In genomic region chr4:140989447-140989846, GRCm38 (mm10) we compare ENCODE assay signal across 16 mouse cellular contexts. TPM values are rescaled to one million over a fixed set of nuclear protein-coding genes. Genes with fewer than 3 reads are reported as not detected.
DNase-seq lines count a peak whose midpoint lies in the region; ATAC-seq lines count a peak whose summit lies in the region.
"Had no signal": no experiment of that assay in that cellular context is flagged by ENCODE, and none has a peak within 500 bp of the region (broad histone marks: within the 10 kb centered on the region; RNA-seq: fewer than 3 reads in every experiment).

No protein-coding gene starts in this region.

- H3K9me3 ChIP-seq in forebrain, embryonic 13.5 days (replicated peaks), result no peaks in the 10 kb centered on the region
- no peaks in the 10 kb centered on the region for H3K9me3 ChIP-seq in forebrain, embryonic 14.5 days (replicated peaks; ENCODE audit: control insufficient read depth, low read length)
- H3K9me3 ChIP-seq in liver, embryonic 11.5 days (ENCODE audit: control insufficient read depth, low read length), result no peaks in the 10 kb centered on the region
- H3K9me3 ChIP-seq in liver, embryonic 12.5 days (replicated peaks), result no peaks in the 10 kb centered on the region
- H3K9me3 ChIP-seq: heart, embryonic 15.5 days; midbrain, embryonic 13.5 days had no signal

- peaks cover 30% of the 10 kb centered on the region for H3K4me1 ChIP-seq in forebrain, embryonic 13.5 days
- H3K4me1 ChIP-seq in forebrain, embryonic 14.5 days (ENCODE audit: control insufficient read depth, insufficient read depth, low read length), result peaks cover 11% of the 10 kb centered on the region
- H3K4me1 ChIP-seq in liver, embryonic 11.5 days (replicated peaks; ENCODE audit: control insufficient read depth, insufficient read depth, low read length), result peaks cover 24% of the 10 kb centered on the region
- peaks cover 37% of the 10 kb centered on the region for H3K4me1 ChIP-seq in liver, embryonic 12.5 days

- H3K4me2 ChIP-seq in forebrain, embryonic 13.5 days, result no peak overlapping the region
- H3K4me2 ChIP-seq in forebrain, embryonic 14.5 days (ENCODE audit: low read length), result no peak overlapping the region
- H3K4me2 ChIP-seq in liver, embryonic 11.5 days, result peak overlapping the region; percentile 97
- no peak overlapping the region for H3K4me2 ChIP-seq in liver, embryonic 12.5 days
- H3K4me2 ChIP-seq: heart, embryonic 15.5 days had no signal

- H3K27ac ChIP-seq in forebrain, embryonic 13.5 days, result no peak overlapping the region
- no peak overlapping the region for H3K27ac ChIP-seq in forebrain, embryonic 14.5 days (ENCODE audit: low read depth, low read length)
- H3K27ac ChIP-seq in liver, embryonic 11.5 days (ENCODE audit: low read depth, low read length), result no peak overlapping the region
- no peak overlapping the region for H3K27ac ChIP-seq in liver, embryonic 12.5 days
- H3K27ac ChIP-seq: heart, embryonic 15.5 days; layer of hippocampus, adult 2 months; midbrain, embryonic 13.5 days; stomach, postnatal 0 days had no signal

- ATAC-seq in forebrain, embryonic 13.5 days, result no peak
- ATAC-seq in forebrain, embryonic 14.5 days, result no peak
- ATAC-seq in liver, embryonic 11.5 days (replicated peaks; ENCODE audit: low FRiP score), result no peak
- no peak for ATAC-seq in liver, embryonic 12.5 days
- ATAC-seq: forebrain, postnatal 0 days; intestine, postnatal 0 days; midbrain, embryonic 13.5 days had no signal

- peaks cover 40% of the 10 kb centered on the region for H3K36me3 ChIP-seq in forebrain, embryonic 13.5 days (ENCODE audit: poor library complexity, severe bottlenecking)
- H3K36me3 ChIP-seq in forebrain, embryonic 14.5 days (ENCODE audit: control insufficient read depth, insufficient read depth, low read length), result peaks cover 31% of the 10 kb centered on the region
- H3K36me3 ChIP-seq in liver, embryonic 11.5 days (ENCODE audit: control insufficient read depth, insufficient read depth, low read length), result no peaks in the 10 kb centered on the region
- peaks cover 26% of the 10 kb centered on the region for H3K36me3 ChIP-seq in liver, embryonic 12.5 days

- WGBS in forebrain, embryonic 13.5 days, result 92% methylated on average over 14 of the region's 14 CpGs
- 97% methylated on average over 14 of the region's 14 CpGs for WGBS in forebrain, embryonic 14.5 days
- WGBS in liver, embryonic 11.5 days, result 81% methylated on average over 14 of the region's 14 CpGs
- WGBS in liver, embryonic 12.5 days (ENCODE audit: insufficient replicate concordance), result 80% methylated on average over 14 of the region's 14 CpGs

- H3K9ac ChIP-seq in forebrain, embryonic 13.5 days, result 0 out of 2 replicates have a peak overlapping the region, but pooled peaks have one; percentile 8
- H3K9ac ChIP-seq in forebrain, embryonic 14.5 days (ENCODE audit: low read length), result no peak overlapping the region
- no peak overlapping the region for H3K9ac ChIP-seq in liver, embryonic 11.5 days (ENCODE audit: low read depth, low read length)
- no peak overlapping the region for H3K9ac ChIP-seq in liver, embryonic 12.5 days
- H3K9ac ChIP-seq: heart, embryonic 15.5 days had no signal

- H3K27me3 ChIP-seq in forebrain, embryonic 13.5 days, result no peaks in the 10 kb centered on the region
- no peaks in the 10 kb centered on the region for H3K27me3 ChIP-seq in forebrain, embryonic 14.5 days (replicated peaks; ENCODE audit: control insufficient read depth, insufficient read depth, low read length)
- H3K27me3 ChIP-seq in liver, embryonic 11.5 days (replicated peaks; ENCODE audit: control insufficient read depth, insufficient read depth, low read length), result no peaks in the 10 kb centered on the region
- H3K27me3 ChIP-seq in liver, embryonic 12.5 days (replicated peaks), result no peaks in the 10 kb centered on the region; the same call in 1 of the 2 replicates
- H3K27me3 ChIP-seq: heart, embryonic 15.5 days; midbrain, embryonic 13.5 days had no signal

- H3K4me3 ChIP-seq in forebrain, embryonic 13.5 days, result no peak overlapping the region
- H3K4me3 ChIP-seq in forebrain, embryonic 14.5 days (ENCODE audit: low read depth, low read length), result no peak overlapping the region
- 0 out of 2 replicates have a peak overlapping the region, but pooled peaks have one; percentile 2 for H3K4me3 ChIP-seq in liver, embryonic 11.5 days (ENCODE audit: low read depth, low read length)
- H3K4me3 ChIP-seq in liver, embryonic 12.5 days, result no peak overlapping the region
- H3K4me3 ChIP-seq: heart, embryonic 15.5 days; layer of hippocampus, adult 2 months had no signal

- no peak for DNase-seq in forebrain, embryonic 14.5 days (ENCODE audit: low spot score)
- no peak for DNase-seq in liver, embryonic 11.5 days (ENCODE audit: low spot score)
- DNase-seq in B cell, adult 2 months, result peak; percentile 71 to 77
- DNase-seq in induced T-regulatory cell, adult 2 months (ENCODE audit: low read depth), result peak; percentile 70
- DNase-seq in adrenal gland, postnatal 36 days, result no peak
- DNase-seq in urinary bladder, postnatal 36 days (ENCODE audit: low spot score in 2 of 2), result no peak
- DNase-seq: cerebellum, postnatal 25 days; forebrain, postnatal 0 days; gastrocnemius, postnatal 14 days had no signal

RNA-seq across cellular contexts. Expression of gene Atp13a2, which starts 2.8 kb away (rescaled TPM):
- 76.9 and 85.9 TPM in 2 replicates for polyA plus RNA-seq in forebrain, embryonic 13.5 days (2015; fragmentation: Nextera tagmentation; extraction: Ambion mirVana)
- polyA plus RNA-seq in forebrain, embryonic 14.5 days (2014; fragmentation: Nextera tagmentation; extraction: Ambion mirVana), result 79.9 and 110 TPM in 2 replicates
- 41.7 and 42.7 TPM in 2 replicates for polyA plus RNA-seq in liver, embryonic 11.5 days (2014; fragmentation: Nextera tagmentation; extraction: Ambion mirVana)
- polyA plus RNA-seq in liver, embryonic 12.5 days (2016; fragmentation: Nextera tagmentation; extraction: Ambion mirVana), result 30.8 and 31.4 TPM in 2 replicates
- 10 to 100 TPM; 33.3 to 34.2 TPM for total RNA-seq in adrenal gland, postnatal 36 days (2021)

RNA-seq across cellular contexts. Expression of gene Mfap2, which starts 20.8 kb away (rescaled TPM):
- polyA plus RNA-seq in forebrain, embryonic 13.5 days (2015; fragmentation: Nextera tagmentation; extraction: Ambion mirVana), result 253 and 270 TPM in 2 replicates
- 255 and 287 TPM in 2 replicates for polyA plus RNA-seq in forebrain, embryonic 14.5 days (2014; fragmentation: Nextera tagmentation; extraction: Ambion mirVana)
- polyA plus RNA-seq in liver, embryonic 11.5 days (2014; fragmentation: Nextera tagmentation; extraction: Ambion mirVana), result 107 and 128 TPM in 2 replicates
- polyA plus RNA-seq in liver, embryonic 12.5 days (2016; fragmentation: Nextera tagmentation; extraction: Ambion mirVana), result 40.7 and 46.7 TPM in 2 replicates
- 10 to 100 TPM in 1 of 2 experiments, 1 to 10 TPM in 1; 8.4 to 10.5 TPM for total RNA-seq in adrenal gland, postnatal 36 days (2021)

RNA-seq across cellular contexts. Expression of gene Sdhb, which starts 28.4 kb away (rescaled TPM):
- polyA plus RNA-seq in forebrain, embryonic 13.5 days (2015; fragmentation: Nextera tagmentation; extraction: Ambion mirVana), result 478 and 480 TPM in 2 replicates
- 508 and 541 TPM in 2 replicates for polyA plus RNA-seq in forebrain, embryonic 14.5 days (2014; fragmentation: Nextera tagmentation; extraction: Ambion mirVana)
- polyA plus RNA-seq in liver, embryonic 11.5 days (2014; fragmentation: Nextera tagmentation; extraction: Ambion mirVana), result 339 and 355 TPM in 2 replicates
- polyA plus RNA-seq in liver, embryonic 12.5 days (2016; fragmentation: Nextera tagmentation; extraction: Ambion mirVana), result 241 and 248 TPM in 2 replicates
- 100 to 1,000 TPM; 418 to 498 TPM for total RNA-seq in adrenal gland, postnatal 36 days (2021)

Comparison
In these comparisons a context has a peak if more than half of its experiments do, and no peak if none do; other contexts are left out.
1. DNase-seq: peak in B cell, adult 2 months (2 of 2) and induced T-regulatory cell, adult 2 months (single experiment); none in forebrain, embryonic 14.5 days (single experiment), liver, embryonic 11.5 days (single experiment), adrenal gland, postnatal 36 days (0 of 2) and urinary bladder, postnatal 36 days (0 of 2).